Mouse (Mus musculus) heart, embryonic 11.5 days (tissue): ENCODE measurements around the gene Slc15a5. TPM values are rescaled to one million over a fixed set of nuclear protein-coding genes. Genes with fewer than 3 reads are reported as not detected.

Source experiments
- ATAC-seq: fragments of 200-750 bp; cut with Nextera tagmentation; replicated peaks from 2 replicates; pipeline ENCODE4 v1.8.0; 2017; ENCODE audit warnings: moderate library complexity; ENCODE audit not compliant: insufficient number of reproducible peaks, low FRiP score, low TSS enrichment
- H3K27ac ChIP-seq: fragments of 300-500 bp; sonication (generic); 2 replicates; pipeline ENCODE4 v1.5.1; 2014; ENCODE audit warnings: mild to moderate bottlenecking, low read depth, low read length
- H3K27me3 ChIP-seq: fragments of 300-500 bp; sonication (generic); 2 replicates; pipeline ENCODE4 v1.6.1; 2014; ENCODE audit warnings: mild to moderate bottlenecking, low read length, mixed read lengths; ENCODE audit not compliant: control insufficient read depth, insufficient read depth
- H3K36me3 ChIP-seq: fragments of 300-500 bp; sonication (generic); 2 replicates; pipeline ENCODE4 v1.6.1; 2014; ENCODE audit warnings: mild to moderate bottlenecking, low read length, moderate library complexity, mixed read lengths; ENCODE audit not compliant: control insufficient read depth, insufficient read depth
- H3K4me1 ChIP-seq: fragments of 300-500 bp; sonication (generic); 2 replicates; pipeline ENCODE4 v1.6.1; 2014; ENCODE audit warnings: low read length; ENCODE audit not compliant: control insufficient read depth, insufficient read depth
- H3K4me2 ChIP-seq: fragments of 300-500 bp; sonication (generic); 2 replicates; pipeline ENCODE4 v1.6.1; 2014; ENCODE audit warnings: mild to moderate bottlenecking, moderate library complexity
- H3K4me3 ChIP-seq: fragments of 300-500 bp; sonication (generic); 2 replicates; pipeline ENCODE4 v1.5.1; 2014; ENCODE audit warnings: low read depth, low read length
- H3K9ac ChIP-seq: fragments of 300-500 bp; sonication (generic); 2 replicates; pipeline ENCODE4 v1.6.1; 2014; ENCODE audit warnings: mild to moderate bottlenecking, low read depth, low read length, moderate library complexity
- H3K9me3 ChIP-seq: fragments of 300-500 bp; sonication (generic); replicated peaks from 2 replicates; pipeline ENCODE4 v1.6.1; 2016; ENCODE audit warnings: low read length; ENCODE audit not compliant: control insufficient read depth
- WGBS: fragments of 180-500 bp; shearing (Covaris S2); extraction: QIAGEN DNeasy Blood & Tissue Kit; methylation state at CpG from one replicate; pipeline ENCODE4 v1.1.7; 2014; ENCODE audit not compliant: insufficient replicate concordance; 5-methylcytosine and 5-hydroxymethylcytosine counted together
- polyA plus RNA-seq: library from polyadenylated mRNA; unstranded; fragments of >200 nt; fragmentation: Nextera tagmentation; extraction: Ambion mirVana; gene quantifications from 2 replicates; pipeline ENCODE4 v1.2.1, GENCODE M21; 2014

The Slc15a5 gene
- polyA plus RNA-seq, 1 experiment from 2014 or later = 0.33 TPM

GRCm38 (mm10) chr6:137960023-137960778 is 119.5 kb downstream of the Slc15a5 start:
- Histone ChIP-seq H3K9me3 (no peaks in the 10 kb centered on the region), H3K36me3 (no peaks in the 10 kb centered on the region)
- 86% methylated on average over 4 of the region's 4 CpGs for WGBS

DNA sequence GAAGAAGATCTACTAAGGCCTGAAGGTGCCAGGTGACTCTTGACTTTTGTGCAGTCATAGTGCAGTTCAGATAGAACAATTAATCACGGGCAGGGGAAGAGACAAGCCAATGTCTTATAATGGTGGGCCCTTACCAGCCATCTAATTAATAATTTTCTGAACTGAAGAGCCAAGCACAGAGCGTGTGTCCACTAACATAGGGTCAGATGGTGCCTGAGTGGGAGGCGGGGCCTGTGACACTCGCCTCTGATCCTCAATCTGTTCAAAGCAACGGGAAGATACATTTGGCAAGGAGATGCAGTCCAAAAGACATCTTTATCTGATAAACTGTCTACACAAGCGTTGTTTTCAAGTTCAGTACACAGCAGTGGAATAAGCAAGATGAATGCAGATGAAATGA is 122.1 kb downstream of the Slc15a5 start:
- Histone ChIP-seq H3K9ac (no peak overlapping the region), H3K27ac (no peak overlapping the region), H3K27me3 (no peaks in the 10 kb centered on the region), H3K4me1 (no peaks in the 10 kb centered on the region), H3K9me3 (no peaks in the 10 kb centered on the region), H3K36me3 (no peaks in the 10 kb centered on the region), H3K4me3 (no peak overlapping the region), H3K4me2 (no peak overlapping the region)
- no peak for ATAC-seq
- WGBS = 79% methylated on average over 6 of the region's 6 CpGs

More at GRCm38 (mm10) chr6:137960023-137960778, 119.5 kb downstream of the Slc15a5 start:
- H3K4me1 ChIP-seq = no peaks in the 10 kb centered on the region
- no peak overlapping the region for H3K4me2 ChIP-seq
- H3K27ac ChIP-seq = no peak overlapping the region
- no peak overlapping the region for H3K9ac ChIP-seq
- no peak overlapping the region for H3K4me3 ChIP-seq
- H3K27me3 ChIP-seq = no peaks in the 10 kb centered on the region
- no peak for ATAC-seq

DNA sequence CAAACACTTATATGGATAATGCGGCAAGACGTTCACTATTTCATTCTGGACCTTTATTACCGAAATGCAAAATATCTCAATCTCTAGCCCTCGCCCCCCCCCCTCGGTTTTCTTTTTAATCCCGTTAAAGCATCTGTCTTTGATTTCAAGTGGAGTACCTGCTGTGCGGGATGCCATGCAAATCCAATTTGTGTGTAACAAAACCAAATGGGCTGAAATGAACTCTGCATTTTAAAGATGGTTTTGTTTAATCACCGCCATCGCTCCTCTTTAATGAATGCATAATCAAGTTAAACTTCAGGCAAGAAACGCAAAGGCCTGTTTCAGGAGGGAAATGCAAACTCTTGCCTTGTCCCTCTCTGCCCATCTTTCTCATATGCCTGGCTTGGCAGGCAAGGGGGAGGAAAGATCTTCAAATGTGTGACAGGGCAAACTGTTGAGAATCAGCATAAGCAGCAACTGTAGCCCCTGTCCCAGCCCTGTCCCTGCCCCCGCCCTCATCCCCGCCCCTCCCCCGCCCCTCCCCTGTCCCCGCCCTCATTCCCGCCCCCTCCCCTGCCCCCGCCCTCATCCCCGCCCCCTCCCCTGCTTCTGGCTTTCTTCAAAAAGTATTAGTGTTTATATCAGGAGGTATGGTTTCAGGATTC is 122.8 kb downstream of the Slc15a5 start:
- Histone ChIP-seq H3K4me3 (no peak overlapping the region), H3K27me3 (no peaks in the 10 kb centered on the region), H3K4me2 (no peak overlapping the region), H3K36me3 (no peaks in the 10 kb centered on the region), H3K27ac (no peak overlapping the region), H3K4me1 (no peaks in the 10 kb centered on the region), H3K9ac (no peak overlapping the region), H3K9me3 (no peaks in the 10 kb centered on the region)
- WGBS = 52% methylated on average over 13 of the region's 17 CpGs
- ATAC-seq = no peak

GRCm38 (mm10) chr6:137946520-137946919 is 133.2 kb downstream of the Slc15a5 start:
- Histone ChIP-seq H3K27ac (no peak overlapping the region), H3K36me3 (no peaks in the 10 kb centered on the region), H3K4me1 (no peaks in the 10 kb centered on the region), H3K27me3 (no peaks in the 10 kb centered on the region), H3K9me3 (no peaks in the 10 kb centered on the region), H3K4me3 (no peak overlapping the region), H3K4me2 (no peak overlapping the region), H3K9ac (no peak overlapping the region)
- no peak for ATAC-seq
- WGBS = 65% methylated on average over 10 of the region's 10 CpGs

GRCm38 (mm10) chr6:137940374-137941218 is 139.1 kb downstream of the Slc15a5 start:
- Histone ChIP-seq H3K9me3 (no peaks in the 10 kb centered on the region), H3K27me3 (no peaks in the 10 kb centered on the region), H3K4me3 (no peak overlapping the region), H3K4me1 (peaks cover 3% of the 10 kb centered on the region; the same call in 1 of the 2 replicates), H3K4me2 (no peak overlapping the region), H3K36me3 (no peaks in the 10 kb centered on the region), H3K9ac (no peak overlapping the region), H3K27ac (no peak overlapping the region)
- WGBS = 29% methylated on average over 12 of the region's 12 CpGs
- no peak for ATAC-seq

DNA sequence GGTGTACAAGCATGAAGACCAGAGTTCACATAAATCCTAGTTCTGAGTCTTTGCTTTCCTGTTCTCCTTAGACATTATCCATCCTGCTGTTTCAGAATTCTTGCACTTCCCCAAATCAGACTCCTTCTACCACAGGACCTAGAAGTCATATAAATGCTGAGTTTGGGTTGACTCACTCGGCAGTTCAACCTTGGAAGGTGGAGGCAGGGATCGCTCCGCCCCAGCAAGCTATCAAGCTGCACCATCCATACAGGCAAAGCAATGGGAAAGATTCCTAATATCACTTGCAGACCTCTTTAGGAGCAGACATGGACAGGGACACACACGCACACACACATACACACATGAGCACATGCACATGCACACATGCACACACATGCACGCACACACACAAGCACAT is 142.2 kb downstream of the Slc15a5 start:
- Histone ChIP-seq H3K4me2 (no peak overlapping the region), H3K36me3 (no peaks in the 10 kb centered on the region), H3K27ac (no peak overlapping the region), H3K9me3 (no peaks in the 10 kb centered on the region), H3K9ac (no peak overlapping the region), H3K4me1 (peaks cover 5% of the 10 kb centered on the region; the same call in 1 of the 2 replicates), H3K4me3 (no peak overlapping the region), H3K27me3 (no peaks in the 10 kb centered on the region)
- ATAC-seq = no peak
- WGBS = 87% methylated on average over 5 of the region's 5 CpGs

DNA sequence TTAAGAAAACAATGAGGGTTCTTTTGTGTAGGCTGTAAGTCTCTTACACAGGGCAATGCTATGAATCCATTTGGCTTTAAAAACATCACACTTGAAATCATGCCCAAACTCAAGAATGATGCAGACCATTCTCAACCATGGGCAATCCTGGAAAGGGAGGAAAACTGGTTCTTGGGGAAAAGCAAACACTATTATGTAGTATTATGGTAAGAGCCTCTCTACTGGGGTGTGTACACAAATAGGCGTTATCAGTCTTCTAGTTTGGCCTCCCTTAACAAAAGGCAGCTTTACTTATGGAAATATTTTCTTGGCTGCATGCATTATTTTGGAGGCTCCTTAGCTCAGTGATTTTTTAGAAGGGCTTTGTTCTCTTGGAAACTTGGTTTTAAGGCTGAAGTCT is 143.4 kb downstream of the Slc15a5 start:
- Histone ChIP-seq H3K4me3 (no peak overlapping the region), H3K9me3 (no peaks in the 10 kb centered on the region), H3K27ac (no peak overlapping the region), H3K9ac (no peak overlapping the region), H3K4me2 (no peak overlapping the region), H3K27me3 (no peaks in the 10 kb centered on the region), H3K36me3 (no peaks in the 10 kb centered on the region), H3K4me1 (peaks cover 5% of the 10 kb centered on the region; the same call in 1 of the 2 replicates)
- ATAC-seq = no peak
- WGBS = 85% methylated on average over 1 of the region's 1 CpGs

GRCm38 (mm10) chr6:137935857-137936256 is 143.9 kb downstream of the Slc15a5 start:
- no peak for ATAC-seq
- 81% methylated on average over 7 of the region's 7 CpGs for WGBS
- Histone ChIP-seq H3K4me3 (no peak overlapping the region), H3K27me3 (no peaks in the 10 kb centered on the region), H3K4me1 (peaks cover 5% of the 10 kb centered on the region; the same call in 1 of the 2 replicates), H3K27ac (no peak overlapping the region), H3K9ac (no peak overlapping the region), H3K9me3 (no peaks in the 10 kb centered on the region), H3K4me2 (no peak overlapping the region), H3K36me3 (no peaks in the 10 kb centered on the region)
